Mouse (Mus musculus) liver, adult 2 months (tissue): ENCODE data around the gene Ece1.

Experiments
- CTCF ChIP-seq: fragments of 200-500 bp; IDR thresholded peaks from 2 replicates; pipeline ENCODE4 v1.5.1; 2011; ENCODE audit warnings: low read depth, low read length, control low read depth
- POLR2A ChIP-seq: fragments of 200-500 bp; IDR thresholded peaks from 2 replicates; pipeline ENCODE4 v1.6.1; 2011; ENCODE audit warnings: low read length, control low read depth; ENCODE audit not compliant: insufficient read depth; ENCODE audit errors: extremely low read depth

DNA sequence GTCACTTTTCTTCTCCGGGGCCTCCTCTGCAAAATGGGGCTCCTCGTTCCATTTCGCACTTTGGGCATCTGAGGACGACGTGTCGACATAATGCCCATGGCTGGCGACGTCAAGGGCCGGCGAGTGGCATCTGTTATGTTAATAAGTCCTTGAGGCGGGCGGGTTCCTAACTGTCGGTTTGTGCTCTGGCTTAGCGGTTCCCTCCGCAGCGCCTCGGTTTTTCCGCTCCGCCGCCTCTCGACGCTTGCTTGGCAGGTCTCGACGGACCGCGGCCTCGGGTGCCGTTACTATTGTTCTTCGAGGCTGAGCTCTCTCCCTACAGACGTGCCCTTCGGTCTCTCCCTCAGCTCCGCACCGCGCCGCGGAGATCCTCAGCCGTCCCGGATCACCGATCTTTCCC is 130.9 kb downstream of the Ece1 start, which contains the start of gene Eif4g3:
- TF ChIP-seq CTCF (no peak), POLR2A (no peak)
